Mouse (Mus musculus) CH12.LX (cell line): Measurements from ENCODE around the gene Commd7. TPM values are rescaled to one million over a fixed set of nuclear protein-coding genes. Genes with fewer than 3 reads are reported as not detected.

Experiments
- DNase-seq: peaks from one replicate; pipeline ENCODE4 v3.0.0-alpha.2; 2013; ENCODE audit errors: extremely low read depth
- H3K27ac ChIP-seq: 2 replicates; pipeline ENCODE4 v1.5.1; 2012; ENCODE audit warnings: low read depth, mild to moderate bottlenecking, control low read depth, moderate library complexity; ENCODE audit not compliant: insufficient read depth
- H3K27me3 ChIP-seq: replicated peaks from 2 replicates; pipeline ENCODE3; 2012; ENCODE audit warnings: inconsistent platforms
- H3K36me3 ChIP-seq, 2 experiments: replicated peaks in 1 of 2; 2 replicates each; pipeline versions ENCODE3 to v1.6.1; 2012; ENCODE audit warnings: inconsistent platforms in 1 of 2, low read length in 1 of 2, mild to moderate bottlenecking in 1 of 2, mixed read lengths in 1 of 2, moderate library complexity in 1 of 2; ENCODE audit not compliant: control insufficient read depth in 1 of 2, insufficient read depth in 1 of 2
- H3K4me1 ChIP-seq, 2 experiments: 2 replicates each; pipeline ENCODE4 v1.6.1; 2012; ENCODE audit warnings: inconsistent platforms in 1 of 2, moderate library complexity in 1 of 2; ENCODE audit not compliant: insufficient read depth in 2 of 2, control insufficient read depth in 1 of 2
- H3K4me2 ChIP-seq: 2 replicates; pipeline ENCODE4 v1.6.1; 2012; ENCODE audit warnings: low read depth, mild to moderate bottlenecking, control low read depth; ENCODE audit not compliant: poor library complexity, insufficient read depth, severe bottlenecking
- H3K4me3 ChIP-seq, 3 experiments: fragments of 150-350 bp in 1 of 3; sonication (generic) in 1 of 3; replicated peaks in 1 of 3; 2 replicates each; pipeline versions ENCODE3 to v1.5.1; 2011 to 2012; ENCODE audit warnings: low read depth in 2 of 3, low read length in 2 of 3, mild to moderate bottlenecking in 2 of 3, moderate library complexity in 2 of 3, control low read depth in 1 of 3, improper control_type of control experiment in 1 of 3, inconsistent platforms in 1 of 3, mixed read lengths in 1 of 3; ENCODE audit not compliant: poor library complexity in 1 of 3
- H3K79me2 ChIP-seq: replicated peaks from 2 replicates; pipeline ENCODE4 v1.6.1; 2012; ENCODE audit warnings: mild to moderate bottlenecking, moderate library complexity; ENCODE audit not compliant: control insufficient read depth, poor library complexity, insufficient read depth, severe bottlenecking; ENCODE audit errors: extremely low read depth
- H3K9ac ChIP-seq: 2 replicates; pipeline ENCODE4 v1.6.1; 2012; ENCODE audit warnings: low read depth, mild to moderate bottlenecking, control low read depth, moderate library complexity; ENCODE audit not compliant: insufficient read depth
- H3K9me3 ChIP-seq: replicated peaks from 2 replicates; pipeline ENCODE3; 2012; ENCODE audit warnings: low read length, inconsistent platforms, mixed read lengths
- CHD2 ChIP-seq: IDR thresholded peaks from 2 replicates; pipeline ENCODE4 v1.6.1; 2011; ENCODE audit warnings: low read length, improper control_type of control experiment
- CTCF ChIP-seq, 2 experiments: IDR thresholded peaks in 1 of 2; conservative IDR thresholded peaks in 1 of 2; 2 replicates each; pipeline ENCODE4 v1.5.1; 2011 to 2012; ENCODE audit warnings: low read depth in 2 of 2, low read length in 2 of 2, improper control_type of control experiment in 1 of 2, inconsistent platforms in 1 of 2, mild to moderate bottlenecking in 1 of 2, moderate library complexity in 1 of 2
- E2F4 ChIP-seq: IDR thresholded peaks from 2 replicates; pipeline ENCODE4 v1.6.1; 2011; ENCODE audit warnings: low read depth, low read length, improper control_type of control experiment; ENCODE audit not compliant: insufficient replicate concordance
- ELF1 ChIP-seq: IDR thresholded peaks from 2 replicates; pipeline ENCODE4 v1.6.1; 2014; ENCODE audit warnings: low read depth, mild to moderate bottlenecking, inconsistent platforms, low read length, improper control_type of control experiment
- GABPA ChIP-seq: IDR thresholded peaks from 2 replicates; pipeline ENCODE4 v1.6.1; 2012; ENCODE audit warnings: low read depth, low read length, improper control_type of control experiment, inconsistent platforms; ENCODE audit not compliant: insufficient replicate concordance
- HCFC1 ChIP-seq: IDR thresholded peaks from 2 replicates; pipeline ENCODE4 v1.6.1; 2012; ENCODE audit warnings: low read depth, mild to moderate bottlenecking, inconsistent platforms, low read length, improper control_type of control experiment
- IRF4 ChIP-seq: IDR thresholded peaks from 2 replicates; pipeline ENCODE4 v1.6.1; 2014; ENCODE audit warnings: low read depth, mild to moderate bottlenecking, inconsistent platforms, low read length, improper control_type of control experiment
- JUND ChIP-seq: conservative IDR thresholded peaks from 2 replicates; pipeline ENCODE4 v1.6.1; 2011; ENCODE audit warnings: low read depth, low read length, improper control_type of control experiment
- MAFK ChIP-seq: IDR thresholded peaks from 2 replicates; pipeline ENCODE4 v1.6.1; 2011; ENCODE audit warnings: low read length, improper control_type of control experiment; ENCODE audit not compliant: insufficient replicate concordance
- MAX ChIP-seq: IDR thresholded peaks from 2 replicates; pipeline ENCODE4 v1.6.1; 2011; ENCODE audit warnings: low read length, improper control_type of control experiment
- MAZ ChIP-seq: IDR thresholded peaks from 2 replicates; pipeline ENCODE4 v1.6.1; 2012; ENCODE audit warnings: low read depth, mild to moderate bottlenecking, inconsistent platforms, low read length, improper control_type of control experiment, moderate library complexity
- MYC ChIP-seq: IDR thresholded peaks from 2 replicates; pipeline ENCODE4 v1.6.1; 2011; ENCODE audit warnings: low read depth, mild to moderate bottlenecking, improper control_type of control experiment, low read length
- NELFE ChIP-seq: IDR thresholded peaks from 2 replicates; pipeline ENCODE4 v1.6.1; 2011; ENCODE audit warnings: low read depth, low read length, improper control_type of control experiment
- NRF1 ChIP-seq: IDR thresholded peaks from 2 replicates; pipeline ENCODE4 v1.6.1; 2014; ENCODE audit warnings: low read depth, mild to moderate bottlenecking, inconsistent platforms, low read length, improper control_type of control experiment, moderate library complexity
- POLR2A ChIP-seq: IDR thresholded peaks from 2 replicates; pipeline ENCODE4 v1.6.1; 2011; ENCODE audit warnings: low read depth, mild to moderate bottlenecking, improper control_type of control experiment, low read length
- POLR2AphosphoS2 ChIP-seq: IDR thresholded peaks from 2 replicates; pipeline ENCODE4 v1.6.1; 2011; ENCODE audit warnings: low read depth, low read length, improper control_type of control experiment
- RAD21 ChIP-seq: IDR thresholded peaks from 2 replicates; pipeline ENCODE4 v1.6.1; 2011; ENCODE audit warnings: low read depth, mild to moderate bottlenecking, low read length, improper control_type of control experiment, moderate library complexity
- SIN3A ChIP-seq: IDR thresholded peaks from 2 replicates; pipeline ENCODE4 v1.6.1; 2012; ENCODE audit warnings: low read length, improper control_type of control experiment, inconsistent platforms
- TBP ChIP-seq: conservative IDR thresholded peaks from 2 replicates; pipeline ENCODE4 v1.6.1; 2011; ENCODE audit warnings: low read depth, low read length, improper control_type of control experiment
- USF1 ChIP-seq: IDR thresholded peaks from 2 replicates; pipeline ENCODE4 v1.6.1; 2014; ENCODE audit warnings: low read depth, mild to moderate bottlenecking, inconsistent platforms, low read length, improper control_type of control experiment
- ZC3H11A ChIP-seq: IDR thresholded peaks from 2 replicates; pipeline ENCODE4 v1.6.1; 2012; ENCODE audit warnings: low read depth, mild to moderate bottlenecking, inconsistent platforms, low read length, improper control_type of control experiment
- dilution Hi-C: fragments of 300-500 bp; cut with MboI; formaldehyde crosslinking; loops from 2 replicates; pipeline ENCODE4 v1.14.3; 2020; ENCODE audit warnings: low sequenced_read_pairs; ENCODE audit not compliant: extremely low pct_unique_long_range_greater_than_20kb, extremely low pct_ligation_motif_present
- in situ Hi-C: fragments of 300-500 bp; cut with MboI; formaldehyde crosslinking; loops from 3 replicates; pipeline ENCODE4 v1.14.3; 2019; ENCODE audit warnings: low sequenced_read_pairs, low pct_ligation_motif_present, low pct_unique_long_range_greater_than_20kb, mixed read lengths
- polyA plus RNA-seq: library from polyadenylated mRNA; unstranded; fragments of >175 nt; gene quantifications from 2 replicates; pipeline ENCODE4 v1.2.1, GENCODE M21; 2012; ENCODE audit warnings: low read depth; ENCODE audit not compliant: insufficient read length
- total RNA-seq, 2 experiments: library from RNA; depleted of rRNA; stranded (reverse); fragments of 300-350 nt in 1 of 2; fragments of >200 nt in 1 of 2; gene quantifications; 2 replicates each; pipeline ENCODE4 v1.2.3; 2012 to 2014

Commd7 gene
- total and polyA plus RNA-seq, 3 experiments, result 18.9 to 34.7 (median 28.4) TPM

DNA sequence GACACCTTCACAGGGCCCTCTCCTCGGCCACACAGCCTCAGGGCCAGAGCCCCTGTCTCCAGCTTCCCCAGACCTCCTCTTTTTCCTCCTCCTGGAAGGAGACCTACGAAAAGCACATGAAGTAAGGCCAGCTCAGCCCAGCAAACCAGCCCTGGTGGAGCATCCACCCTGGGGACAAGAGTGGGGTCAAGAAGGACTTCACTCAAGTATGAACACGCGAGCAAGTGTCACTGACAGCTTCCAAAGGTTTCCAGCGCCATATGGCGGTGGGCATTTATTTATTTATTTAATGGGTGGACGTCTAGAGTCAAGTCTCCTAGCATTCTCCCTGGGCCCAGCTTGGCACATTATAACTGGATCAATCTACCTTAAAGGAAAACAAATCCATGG lies 21.3 kb downstream of the Commd7 start:
- in situ Hi-C loops, result no loop called here
- Histone ChIP-seq H3K4me2 (no peak overlapping the region), H3K9ac (no peak overlapping the region), H3K79me2 (no peaks in the 10 kb centered on the region), H3K27ac (no peak overlapping the region), H3K36me3 (peaks cover 4 to 6% of the 10 kb centered on the region in 2 experiments), H3K4me3 (no peak overlapping the region), H3K9me3 (no peaks in the 10 kb centered on the region), H3K4me1 (peaks cover 0 to 21% of the 10 kb centered on the region in 2 experiments; a peak in 3 of 4 replicates), H3K27me3 (no peaks in the 10 kb centered on the region)
- dilution Hi-C loops, result no loop called here
- DNase-seq, result no peak
- TF ChIP-seq HCFC1, result no peak
- no peak for TF ChIP-seq CTCF (conservative IDR thresholded peaks at IDR 0.05 in 1 of 2, IDR thresholded peaks at IDR 0.05 in 1 of 2; ENCODE audit: low read depth in 2 of 2, low read length in 2 of 2)
- no peak for TF ChIP-seq NRF1
- TF ChIP-seq TBP, result no peak

- no peaks in the 10 kb centered on the region for H3K9me3 ChIP-seq
- no peaks in the 10 kb centered on the region for H3K79me2 ChIP-seq
- no peak for DNase-seq
- no peak overlapping the region for H3K27ac ChIP-seq
- no peak overlapping the region for H3K4me3 ChIP-seq
- H3K36me3 ChIP-seq, result peaks cover 4 to 6% of the 10 kb centered on the region in 2 experiments
- no peak for TF ChIP-seq ELF1
- no peak for TF ChIP-seq MAFK
- TF ChIP-seq IRF4, result no peak
- no peak for TF ChIP-seq USF1
- no peak for TF ChIP-seq MYC
- TF ChIP-seq SIN3A, result no peak
- TF ChIP-seq E2F4, result no peak
- TF ChIP-seq POLR2AphosphoS2, result no peak
- no peak for TF ChIP-seq NELFE
- TF ChIP-seq CHD2, result no peak
- TF ChIP-seq JUND, result no peak
- TF ChIP-seq POLR2A, result no peak
- TF ChIP-seq NRF1, result no peak
- no peak for TF ChIP-seq ZC3H11A
- TF ChIP-seq MAZ, result no peak
- TF ChIP-seq GABPA, result no peak
- no peak for TF ChIP-seq MAX
- TF ChIP-seq RAD21, result no peak
- H3K9ac ChIP-seq, result no peak overlapping the region
- dilution Hi-C loops (no loop called here), in situ Hi-C loops (no loop called here)
- no peak overlapping the region for H3K4me2 ChIP-seq
- no peaks in the 10 kb centered on the region for H3K27me3 ChIP-seq
- peaks cover 0 to 21% of the 10 kb centered on the region in 2 experiments; a peak in 3 of 4 replicates for H3K4me1 ChIP-seq
Observed at GRCm38 (mm10) chr2:153610426-153611240, 21.9 kb downstream of the Commd7 start.
